Mouse (Mus musculus) gastrocnemius, adult 18-20 months (tissue): ENCODE results near the gene Rsrp1. TPM values are rescaled to one million over a fixed set of nuclear protein-coding genes. Genes with fewer than 3 reads are reported as not detected.
A peak's percentile ranks its signal among the peaks of the same experiment; 100 is the strongest.

Experiments
- DNase-seq: peaks from one replicate; pipeline ENCODE4 v3.0.0; 2021; ENCODE audit warnings: low spot score
- total RNA-seq, 2 experiments: library from RNA; stranded (reverse); gene quantifications; 2 replicates each; pipeline ENCODE4 v1.2.3; 2021

The Rsrp1 gene
- total RNA-seq, 2 experiments from 2014 or later = 149 to 155 TPM

- DNase-seq = no peak
These were observed 1.7 kb upstream of the Rsrp1 start for GRCm38 (mm10) chr4:134921703-134922102.

- no peak for DNase-seq
These were observed 1.1 kb upstream of the Rsrp1 start for GRCm38 (mm10) chr4:134922111-134922924.

- DNase-seq = peak; percentile 83
These were observed 507 bp upstream of the Rsrp1 start for GRCm38 (mm10) chr4:134922925-134923244.

- DNase-seq = peak; percentile 79
These were observed 788 bp downstream of the Rsrp1 start for GRCm38 (mm10) chr4:134924019-134924741.

- DNase-seq = peak; percentile 83
These were observed 1.8 kb downstream of the Rsrp1 start for GRCm38 (mm10) chr4:134925206-134925605.

- DNase-seq = no peak
These were observed 4.5 kb downstream of the Rsrp1 start for GRCm38 (mm10) chr4:134927815-134928463.

GRCm38 (mm10) chr4:134928464-134928836 is 5.1 kb downstream of the Rsrp1 start:
- DNase-seq = no peak

- no peak for DNase-seq
These were observed 6.1 kb downstream of the Rsrp1 start for GRCm38 (mm10) chr4:134929536-134929935.

GRCm38 (mm10) chr4:134930190-134930589 is 6.8 kb downstream of the Rsrp1 start:
- DNase-seq = no peak

GRCm38 (mm10) chr4:134930684-134931481 is 7.5 kb downstream of the Rsrp1 start, which contains the start of gene Syf2:
Gene Syf2 (plus strand): TSS chr4:134930898.
- peak; percentile 96 for DNase-seq

- no peak for DNase-seq
These were observed 14.1 kb downstream of the Rsrp1 start for GRCm38 (mm10) chr4:134937240-134938176.

- no peak for DNase-seq
These were observed 16.5 kb downstream of the Rsrp1 start for GRCm38 (mm10) chr4:134939900-134940299.

GRCm38 (mm10) chr4:134943758-134944538 is 20.6 kb downstream of the Rsrp1 start:
- DNase-seq = no peak

- peak; percentile 76 for DNase-seq
These were observed 22.8 kb downstream of the Rsrp1 start for GRCm38 (mm10) chr4:134946024-134946744.

GRCm38 (mm10) chr4:134950518-134951091 is 27.2 kb downstream of the Rsrp1 start:
- DNase-seq = no peak

GRCm38 (mm10) chr4:134954461-134954860 is 31.1 kb downstream of the Rsrp1 start:
- DNase-seq = no peak

GRCm38 (mm10) chr4:134955196-134955595 is 31.8 kb downstream of the Rsrp1 start:
- DNase-seq = no peak

GRCm38 (mm10) chr4:134955845-134956244 is 32.5 kb downstream of the Rsrp1 start:
- DNase-seq = no peak
